Mouse (Mus musculus): ENCODE data around the gene Kdm4a.

Gene Kdm4a

GRCm38 (mm10) chr4:118115132-118115531 is 64.7 kb downstream of the Kdm4a start:
- DNase-seq (ENCODE audit: low spot score in 2 of 2), result no peak

GRCm38 (mm10) chr4:118112601-118113000 is 67.2 kb downstream of the Kdm4a start:
- no peak for DNase-seq (ENCODE audit: low spot score in 2 of 2)

- DNase-seq (ENCODE audit: low spot score in 2 of 2), result no peak
Observed at GRCm38 (mm10) chr4:118109649-118110048, 70.2 kb downstream of the Kdm4a start.

GRCm38 (mm10) chr4:118108779-118109178 is 71.1 kb downstream of the Kdm4a start:
- no peak for DNase-seq (ENCODE audit: low spot score in 2 of 2)

GRCm38 (mm10) chr4:118105256-118106053 is 74.4 kb downstream of the Kdm4a start:
- no peak for DNase-seq (ENCODE audit: low spot score in 2 of 2)

- DNase-seq (ENCODE audit: low spot score in 2 of 2), result no peak
Observed at GRCm38 (mm10) chr4:118103280-118103830, 76.5 kb downstream of the Kdm4a start.

GRCm38 (mm10) chr4:118101497-118101896 is 78.3 kb downstream of the Kdm4a start:
- DNase-seq (ENCODE audit: low spot score in 2 of 2), result no peak

- DNase-seq (ENCODE audit: low spot score in 2 of 2), result no peak
Observed at GRCm38 (mm10) chr4:118099637-118100364, 80.0 kb downstream of the Kdm4a start.

GRCm38 (mm10) chr4:118098571-118098970 is 81.3 kb downstream of the Kdm4a start:
- no peak for DNase-seq (ENCODE audit: low spot score in 2 of 2)

GRCm38 (mm10) chr4:118096069-118096468 is 83.8 kb downstream of the Kdm4a start:
- no peak for DNase-seq (ENCODE audit: low spot score in 2 of 2)

- DNase-seq (ENCODE audit: low spot score in 2 of 2), result no peak
Observed at GRCm38 (mm10) chr4:118092784-118093457, 86.9 kb downstream of the Kdm4a start.

- no peak for DNase-seq (ENCODE audit: low spot score in 2 of 2)
Observed at GRCm38 (mm10) chr4:118090449-118090848, 89.4 kb downstream of the Kdm4a start.

- DNase-seq (ENCODE audit: low spot score in 2 of 2), result peak; percentile 41 to 59
Observed at GRCm38 (mm10) chr4:118089939-118090338, 89.9 kb downstream of the Kdm4a start.

- DNase-seq (ENCODE audit: low spot score in 2 of 2), result no peak
Observed at GRCm38 (mm10) chr4:118088771-118089170, 91.1 kb downstream of the Kdm4a start.
